Mouse (Mus musculus): ENCODE measurements around the gene Nit1. TPM values are rescaled to one million over a fixed set of nuclear protein-coding genes. Genes with fewer than 3 reads are reported as not detected.

The Nit1 gene
- total RNA-seq (2021), result 10 to 100 TPM; 27.7 to 28.4 TPM

DNA sequence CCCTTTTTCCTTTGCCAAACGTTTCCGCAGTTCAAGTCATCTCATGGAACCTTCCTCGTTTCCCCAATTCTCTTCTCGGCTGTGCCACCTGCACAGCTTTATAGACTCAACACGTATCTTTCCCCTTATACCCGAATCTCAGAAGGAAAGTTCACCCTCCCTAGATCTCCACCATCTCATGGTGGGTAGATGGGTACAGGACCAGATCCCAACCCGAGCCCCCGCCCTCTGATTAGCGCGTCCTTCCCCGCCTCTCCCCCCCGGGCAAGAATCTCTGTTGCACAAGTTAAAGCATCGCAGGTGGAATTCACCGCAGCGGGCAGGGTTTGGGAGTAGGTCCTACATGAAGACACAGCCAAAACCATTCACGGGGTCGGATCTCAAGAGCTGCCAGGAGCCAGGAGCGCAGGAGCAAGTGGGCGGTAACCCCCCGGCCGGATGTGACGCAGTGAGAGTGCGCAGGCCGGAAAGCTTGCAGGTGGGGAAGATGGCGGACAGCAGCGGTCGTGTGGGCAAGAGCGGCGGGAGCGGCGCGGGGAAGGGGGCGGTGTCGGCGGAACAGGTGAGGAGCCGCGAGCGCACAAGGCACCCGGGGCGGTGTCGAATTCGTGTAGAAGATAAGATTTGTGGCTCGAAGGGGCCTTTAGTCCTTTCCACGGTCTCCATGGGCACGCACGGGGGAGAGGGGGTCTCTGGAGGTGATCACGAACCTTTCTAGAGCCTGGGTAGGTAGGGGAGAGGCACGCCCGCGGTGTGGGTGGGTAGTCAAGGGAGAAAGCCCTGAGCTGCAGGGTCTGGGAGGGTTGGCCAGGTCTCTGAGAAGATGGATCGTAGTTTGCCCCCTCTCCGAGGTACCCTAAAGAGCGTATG lies at the start of gene Nit1, which contains the start of gene Pfdn2:
Gene Nit1 (minus strand): TSS at position 422 of the 870 bp plus-strand sequence.
Gene Pfdn2 (plus strand): TSS at position 446 of the 870 bp plus-strand sequence.
- intact Hi-C loops (cut with DNase I), result loop anchor here (1.0 kb wide), 1 partner anchor 15 kb away; no protein-coding TSS in a partner anchor
- peak; percentile 88 to 91 for DNase-seq

- DNase-seq, result peak; percentile 21 to 26
- intact Hi-C loops (cut with DNase I), result no loop called here
These were observed 44.7 kb upstream of the Nit1 start for GRCm38 (mm10) chr1:171390101-171390500.

GRCm38 (mm10) chr1:171388376-171389102 lies 43.1 kb upstream of the Nit1 start, which contains the start of gene Arhgap30:
Arhgap30 (plus strand) TSS chr1:171388954.
- peak in 1 of 2 experiments; percentile 44 for DNase-seq
- intact Hi-C loops (cut with DNase I), result no loop called here

DNA sequence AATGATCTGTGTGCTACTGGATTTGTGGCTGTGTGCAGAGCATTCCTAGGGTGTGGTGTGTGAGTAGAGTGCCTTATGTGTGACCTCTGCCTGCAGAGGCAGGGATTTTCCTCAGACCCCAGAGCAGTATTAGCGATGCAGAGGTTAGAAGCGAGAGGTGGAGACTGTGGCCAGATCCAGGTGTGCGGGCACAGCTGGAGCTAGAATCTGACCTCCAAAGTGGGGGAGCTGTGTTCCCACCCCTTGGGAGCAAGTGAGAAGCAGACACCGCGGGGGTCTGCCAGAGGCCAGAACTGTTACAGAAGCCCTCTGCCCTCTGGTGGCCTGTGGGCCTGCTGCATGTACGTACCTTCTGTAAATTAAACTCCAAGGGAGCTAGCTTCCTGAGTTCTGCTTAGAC lies 41.7 kb upstream of the Nit1 start:
- DNase-seq, result no peak
- intact Hi-C loops (cut with DNase I), result no loop called here

DNA sequence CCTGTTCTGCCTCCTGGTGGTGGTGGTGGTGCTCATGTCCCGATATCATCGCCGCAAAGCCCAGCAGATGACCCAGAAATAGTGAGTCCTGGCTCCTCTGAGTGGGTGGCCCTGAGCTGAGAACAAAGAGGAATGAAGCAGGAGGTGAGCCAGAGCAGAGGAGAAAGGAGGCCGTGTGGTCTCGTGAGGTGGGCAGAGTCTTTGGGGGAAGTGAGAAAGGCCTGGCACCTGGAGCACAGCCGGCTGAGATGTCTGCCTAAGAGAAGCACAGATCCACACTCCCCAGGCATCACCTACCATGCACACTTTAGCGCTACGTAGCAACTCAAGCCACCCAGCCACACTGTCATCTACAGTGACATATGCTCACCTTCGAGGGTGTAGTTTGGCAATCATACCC lies 39.7 kb upstream of the Nit1 start:
- DNase-seq, result no peak
- intact Hi-C loops (cut with DNase I), result no loop called here

GRCm38 (mm10) chr1:171384361-171384760 lies 38.9 kb upstream of the Nit1 start:
- intact Hi-C loops (cut with DNase I), result no loop called here
- no peak for DNase-seq

- DNase-seq, result no peak
- intact Hi-C loops (cut with DNase I), result no loop called here
These were observed 36.7 kb upstream of the Nit1 start for GRCm38 (mm10) chr1:171382096-171382620.

- intact Hi-C loops (cut with DNase I), result no loop called here
- DNase-seq, result peak; percentile 78 to 80
These were observed 34.6 kb upstream of the Nit1 start for GRCm38 (mm10) chr1:171379935-171380599.

GRCm38 (mm10) chr1:171378298-171378697 lies 32.9 kb upstream of the Nit1 start:
- intact Hi-C loops (cut with DNase I), result no loop called here
- no peak for DNase-seq

GRCm38 (mm10) chr1:171375646-171376097 lies 30.2 kb upstream of the Nit1 start:
- DNase-seq, result no peak
- intact Hi-C loops (cut with DNase I), result no loop called here

GRCm38 (mm10) chr1:171373946-171374345 lies 28.5 kb upstream of the Nit1 start:
- DNase-seq, result no peak
- intact Hi-C loops (cut with DNase I), result no loop called here

GRCm38 (mm10) chr1:171372880-171373279 lies 27.4 kb upstream of the Nit1 start:
- no peak for DNase-seq
- intact Hi-C loops (cut with DNase I), result no loop called here

GRCm38 (mm10) chr1:171369845-171370556 lies 24.6 kb upstream of the Nit1 start, which contains the start of gene Nectin4:
Nectin4 (plus strand) TSS chr1:171370099.
- no peak for DNase-seq
- intact Hi-C loops (cut with DNase I), result no loop called here

GRCm38 (mm10) chr1:171365934-171366333 lies 20.5 kb upstream of the Nit1 start:
- intact Hi-C loops (cut with DNase I), result no loop called here

DNA sequence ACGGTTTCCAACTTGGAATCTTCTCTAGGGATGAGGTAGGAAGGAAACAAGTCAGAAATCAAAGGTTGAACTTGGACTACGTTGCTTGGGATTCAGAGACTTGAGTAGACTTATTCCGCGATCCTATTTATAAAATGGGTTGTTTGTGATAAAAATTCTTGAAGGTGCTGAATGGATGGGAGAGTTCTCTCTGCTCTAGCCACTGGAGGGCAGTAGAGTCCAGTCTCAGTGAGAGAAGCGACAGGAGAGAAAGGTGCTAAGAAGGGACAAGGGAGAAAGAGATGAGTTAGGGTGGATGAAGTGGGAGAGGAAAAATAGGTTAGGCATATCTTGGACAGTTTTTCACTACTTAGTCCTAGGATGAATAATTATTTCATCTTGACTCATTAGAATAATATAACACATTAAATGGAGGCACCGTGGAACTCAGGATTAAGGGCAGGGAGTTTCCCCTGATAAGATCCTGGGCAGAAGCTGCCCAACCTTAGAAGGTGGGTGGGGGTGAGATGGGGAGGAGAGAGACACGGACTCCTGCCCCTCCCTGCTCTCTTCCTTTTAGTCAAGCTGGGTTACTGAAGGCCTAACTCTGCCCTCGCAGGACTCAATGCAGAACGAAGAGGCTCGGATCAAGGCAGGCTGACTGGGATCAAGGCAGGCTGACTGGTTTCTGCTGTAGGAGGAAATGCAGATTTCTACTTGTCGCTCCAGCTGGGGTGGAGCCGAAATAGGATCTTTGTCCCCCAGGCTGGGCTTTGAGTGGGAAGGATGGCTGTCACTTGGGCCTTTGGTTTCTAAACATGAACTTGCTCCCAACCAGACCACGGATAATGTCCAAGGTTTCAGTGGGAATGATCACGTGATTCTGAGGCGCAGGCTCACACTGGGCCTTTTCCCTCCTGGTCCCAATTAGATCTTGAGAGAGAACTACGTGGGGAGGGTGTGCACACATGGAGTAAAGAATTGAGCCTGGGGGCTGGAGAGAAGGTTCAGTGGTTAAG lies 16.0 kb upstream of the Nit1 start:
- DNase-seq, result peak; percentile 68 to 71
- intact Hi-C loops (cut with DNase I), result loop anchor here (1.0 to 2.0 kb wide), 2 partner anchors 49 to 118 kb away; partner anchors contain the start of gene Usf1

More at GRCm38 (mm10) chr1:171365934-171366333, 20.5 kb upstream of the Nit1 start:
- no peak for DNase-seq

GRCm38 (mm10) chr1:171360656-171361055 lies 15.2 kb upstream of the Nit1 start, which contains the start of gene Klhdc9:
Klhdc9 (minus strand) TSS chr1:171360798.
- intact Hi-C loops (cut with DNase I), result loop anchor here (1.0 to 2.0 kb wide), 2 partner anchors 50 to 119 kb away; partner anchors contain the start of gene Usf1
- DNase-seq, result peak; percentile 56 to 61

DNA sequence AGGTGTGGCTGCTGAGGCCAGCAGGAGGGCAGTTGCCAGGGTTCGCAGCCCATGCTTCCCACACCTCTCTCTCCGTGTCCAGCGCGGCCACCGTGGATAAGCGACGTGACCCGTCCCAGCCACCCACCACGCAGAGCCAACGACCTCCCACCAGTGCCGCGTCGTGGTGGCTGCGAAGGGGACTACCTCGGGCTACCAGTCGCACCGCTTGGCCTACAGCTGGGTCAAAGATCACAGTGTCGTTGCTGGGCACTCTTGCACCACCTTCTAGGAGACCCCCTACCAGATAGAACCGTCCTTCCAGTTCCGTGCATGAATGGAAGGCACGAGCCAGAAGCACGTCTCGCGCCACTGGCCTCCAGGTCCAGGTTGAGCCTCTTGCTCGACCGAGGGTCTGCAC lies 14.8 kb upstream of the Nit1 start:
- intact Hi-C loops (cut with DNase I), result loop anchor here (2.0 kb wide), 1 partner anchor 51 kb away; the partner anchor contains the start of gene Usf1
- DNase-seq, result no peak

DNA sequence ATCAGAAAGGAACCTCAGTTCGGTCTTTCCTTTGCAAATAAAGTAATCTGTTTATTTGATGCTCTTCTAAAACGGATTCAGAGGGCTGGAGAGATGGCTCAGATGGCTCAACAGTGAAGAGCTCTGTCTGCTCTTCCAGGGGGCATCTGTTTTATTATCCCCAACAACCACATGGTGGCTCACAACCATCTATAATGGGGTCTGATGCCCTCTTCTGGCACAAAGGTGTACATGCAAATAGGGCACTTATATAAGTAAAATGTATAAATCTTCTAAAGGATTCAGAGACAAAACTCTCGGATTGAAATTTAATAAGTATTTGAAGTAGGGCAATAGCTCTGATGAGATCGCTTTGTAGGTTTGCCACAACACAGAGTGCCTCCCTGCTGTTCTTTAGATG lies 13.0 kb upstream of the Nit1 start:
- intact Hi-C loops (cut with DNase I), result loop anchor here (2.0 to 5.0 kb wide), 2 partner anchors 208 to 241 kb away; no protein-coding TSS in a partner anchor
- DNase-seq, result no peak
